Mouse (Mus musculus) cerebellum, adult 11-12 months (tissue): ENCODE data around the gene Epyc.
"Not testable (repeated sequence)": the region's sequence is repeated elsewhere in the genome, so short reads cannot be mapped to it uniquely, and the experiment has no call there.

ENCODE experiments used
- DNase-seq: peaks from one replicate; pipeline ENCODE4 v3.0.0; 2022

Epyc gene

GRCm38 (mm10) chr10:97715289-97715906, 71.5 kb downstream of the Epyc start:
- DNase-seq = no peak

- DNase-seq = no peak
Measured at GRCm38 (mm10) chr10:97717233-97717632, 73.4 kb downstream of the Epyc start.

- no peak for DNase-seq
Measured at GRCm38 (mm10) chr10:97718021-97718420, 74.2 kb downstream of the Epyc start.

- DNase-seq = no peak
Measured at GRCm38 (mm10) chr10:97720625-97721024, 76.8 kb downstream of the Epyc start.

GRCm38 (mm10) chr10:97722709-97723108, 78.8 kb downstream of the Epyc start:
- no peak for DNase-seq

GRCm38 (mm10) chr10:97725929-97726328, 82.1 kb downstream of the Epyc start:
- DNase-seq = no peak

GRCm38 (mm10) chr10:97726655-97727054, 82.8 kb downstream of the Epyc start, which contains the start of gene C030005K15Rik:
C030005K15Rik (minus strand) TSS chr10:97726755.
- DNase-seq = not testable (repeated sequence)
